Comparison of ENCODE assay signal across 9 mouse cellular contexts in genomic region chr10:91988364-91988763, GRCm38 (mm10).
A peak's percentile ranks its signal among the peaks of the same experiment; 100 is the strongest.
DNase-seq lines count a peak whose midpoint lies in the region; ATAC-seq lines count a peak whose summit lies in the region.
"Had no signal": no experiment of that assay in that cellular context is flagged by ENCODE, and none has a peak within 500 bp of the region (broad histone marks: within the 10 kb centered on the region; RNA-seq: fewer than 3 reads in every experiment).

No protein-coding gene starts in this region.

- DNase-seq in layer of hippocampus, adult 11-12 months (ENCODE audit: low spot score), result peak; percentile 9
- no peak for DNase-seq in layer of hippocampus, postnatal 36 days
- peak; percentile 5 for DNase-seq in adrenal gland, postnatal 25 days
- DNase-seq in lung, postnatal 36 days, result peak; percentile 78
- DNase-seq in right cerebral cortex, postnatal 36 days (ENCODE audit: low spot score in 2 of 2), result no peak

- no peak overlapping the region for H3K9ac ChIP-seq in forebrain, embryonic 16.5 days (replicated peaks; ENCODE audit: low read depth, low read length)
- H3K9ac ChIP-seq in intestine, embryonic 16.5 days (ENCODE audit: low read depth, low read length), result no peak overlapping the region
- H3K9ac ChIP-seq: hindbrain, embryonic 13.5 days had no signal

- H3K9me3 ChIP-seq in forebrain, embryonic 16.5 days (ENCODE audit: control insufficient read depth, low read length), result no peaks in the 10 kb centered on the region
- no peaks in the 10 kb centered on the region for H3K9me3 ChIP-seq in intestine, embryonic 16.5 days (ENCODE audit: control insufficient read depth, low read length)
- H3K9me3 ChIP-seq: hindbrain, embryonic 13.5 days had no signal

- 0 out of 2 replicates have a peak, but pooled peaks have one; percentile 49 for ATAC-seq in forebrain, embryonic 16.5 days
- no peak for ATAC-seq in intestine, embryonic 16.5 days

- H3K27me3 ChIP-seq in forebrain, embryonic 16.5 days (replicated peaks; ENCODE audit: control insufficient read depth, insufficient read depth, low read length), result no peaks in the 10 kb centered on the region
- no peaks in the 10 kb centered on the region for H3K27me3 ChIP-seq in intestine, embryonic 16.5 days (replicated peaks; ENCODE audit: control insufficient read depth, insufficient read depth, low read length)
- H3K27me3 ChIP-seq: hindbrain, embryonic 13.5 days had no signal

- H3K4me2 ChIP-seq in forebrain, embryonic 16.5 days (ENCODE audit: low read length), result no peak overlapping the region
- no peak overlapping the region for H3K4me2 ChIP-seq in intestine, embryonic 16.5 days (ENCODE audit: low read depth, low read length)
- H3K4me2 ChIP-seq: hindbrain, embryonic 13.5 days had no signal

- H3K4me1 ChIP-seq in forebrain, embryonic 16.5 days (replicated peaks; ENCODE audit: control insufficient read depth, insufficient read depth, low read length), result peaks cover 9% of the 10 kb centered on the region
- H3K4me1 ChIP-seq in intestine, embryonic 16.5 days (ENCODE audit: control insufficient read depth, insufficient read depth, low read length), result no peaks in the 10 kb centered on the region

- WGBS in forebrain, embryonic 16.5 days, result 11% methylated on average over 8 of the region's 8 CpGs
- WGBS in intestine, embryonic 16.5 days, result 77% methylated on average over 8 of the region's 8 CpGs

- H3K4me3 ChIP-seq in forebrain, embryonic 16.5 days (replicated peaks; ENCODE audit: low read length), result no peak overlapping the region
- H3K4me3 ChIP-seq in intestine, embryonic 16.5 days (ENCODE audit: low read length), result no peak overlapping the region
- H3K4me3 ChIP-seq: erythroblast, embryonic 14.5 days; hindbrain, embryonic 13.5 days had no signal

- H3K36me3 ChIP-seq in forebrain, embryonic 16.5 days (ENCODE audit: control insufficient read depth, insufficient read depth), result no peaks in the 10 kb centered on the region
- H3K36me3 ChIP-seq in intestine, embryonic 16.5 days (ENCODE audit: control insufficient read depth, insufficient read depth, low read length), result no peaks in the 10 kb centered on the region
- H3K36me3 ChIP-seq: hindbrain, embryonic 13.5 days had no signal

- no peak overlapping the region for H3K27ac ChIP-seq in forebrain, embryonic 16.5 days (ENCODE audit: low read length)
- no peak overlapping the region for H3K27ac ChIP-seq in intestine, embryonic 16.5 days (ENCODE audit: low read length)
- H3K27ac ChIP-seq: hindbrain, embryonic 13.5 days had no signal

Comparison
In these comparisons a context has a peak if more than half of its experiments do, and no peak if none do; other contexts are left out.
1. DNase-seq: peak in layer of hippocampus, adult 11-12 months (single experiment), adrenal gland, postnatal 25 days (single experiment) and lung, postnatal 36 days (single experiment); none in layer of hippocampus, postnatal 36 days (0 of 2) and right cerebral cortex, postnatal 36 days (0 of 2).